Mouse (Mus musculus) MEL (cell line): ENCODE results near the gene Ten1.

Source experiments
- BHLHE40 ChIP-seq: IDR thresholded peaks from 2 replicates; pipeline ENCODE4 v1.6.1; 2012; ENCODE audit warnings: low read depth, mild to moderate bottlenecking, inconsistent platforms, low read length, improper control_type of control experiment, borderline replicate concordance
- CTCF ChIP-seq, 3 experiments: IDR thresholded peaks in 2 of 3; conservative IDR thresholded peaks in 1 of 3; 2 replicates each; pipeline ENCODE4 v1.5.1; 2011 to 2012; ENCODE audit warnings: low read length in 3 of 3, low read depth in 2 of 3, mild to moderate bottlenecking in 2 of 3, improper control_type of control experiment in 1 of 3, inconsistent platforms in 1 of 3, mixed read lengths in 1 of 3, moderate library complexity in 1 of 3; ENCODE audit not compliant: control insufficient read depth in 1 of 3, insufficient read depth in 1 of 3, poor library complexity in 1 of 3, severe bottlenecking in 1 of 3
- EP300 ChIP-seq, 2 experiments: IDR thresholded peaks; 2 replicates each; pipeline ENCODE4 v1.6.1; 2011; ENCODE audit warnings: improper control_type of control experiment in 2 of 2, low read length in 2 of 2, low read depth in 1 of 2, mild to moderate bottlenecking in 1 of 2
- GATA1 ChIP-seq: IDR thresholded peaks from 2 replicates; pipeline ENCODE4 v1.6.1; 2011; ENCODE audit warnings: low read depth, low read length, improper control_type of control experiment
- HCFC1 ChIP-seq: IDR thresholded peaks from 2 replicates; pipeline ENCODE4 v1.6.1; 2012; ENCODE audit warnings: low read depth, mild to moderate bottlenecking, inconsistent platforms, low read length, improper control_type of control experiment, moderate library complexity
- MAFK ChIP-seq: IDR thresholded peaks from 2 replicates; pipeline ENCODE4 v1.6.1; 2011; ENCODE audit warnings: low read depth, mild to moderate bottlenecking, low read length, improper control_type of control experiment, borderline replicate concordance
- MAX ChIP-seq: IDR thresholded peaks from 2 replicates; pipeline ENCODE4 v1.6.1; 2011; ENCODE audit warnings: low read length, improper control_type of control experiment
- NELFE ChIP-seq: IDR thresholded peaks from 2 replicates; pipeline ENCODE4 v1.6.1; 2011; ENCODE audit warnings: low read depth, low read length, improper control_type of control experiment
- POLR2A ChIP-seq, 2 experiments: IDR thresholded peaks; 2 replicates each; pipeline ENCODE4 v1.6.1; 2011 to 2012; ENCODE audit warnings: low read length in 2 of 2, mild to moderate bottlenecking in 2 of 2, control low read depth in 1 of 2, improper control_type of control experiment in 1 of 2, low read depth in 1 of 2, moderate library complexity in 1 of 2; ENCODE audit not compliant: control insufficient read depth in 1 of 2, insufficient read depth in 1 of 2, poor library complexity in 1 of 2
- TCF12 ChIP-seq: IDR thresholded peaks from 2 replicates; pipeline ENCODE4 v1.6.1; 2014; ENCODE audit warnings: low read depth, mild to moderate bottlenecking, inconsistent platforms, low read length, improper control_type of control experiment, moderate library complexity
- USF1 ChIP-seq: IDR thresholded peaks from 2 replicates; pipeline ENCODE4 v1.6.1; 2014; ENCODE audit warnings: low read depth, mild to moderate bottlenecking, inconsistent platforms, low read length, improper control_type of control experiment, moderate library complexity

DNA sequence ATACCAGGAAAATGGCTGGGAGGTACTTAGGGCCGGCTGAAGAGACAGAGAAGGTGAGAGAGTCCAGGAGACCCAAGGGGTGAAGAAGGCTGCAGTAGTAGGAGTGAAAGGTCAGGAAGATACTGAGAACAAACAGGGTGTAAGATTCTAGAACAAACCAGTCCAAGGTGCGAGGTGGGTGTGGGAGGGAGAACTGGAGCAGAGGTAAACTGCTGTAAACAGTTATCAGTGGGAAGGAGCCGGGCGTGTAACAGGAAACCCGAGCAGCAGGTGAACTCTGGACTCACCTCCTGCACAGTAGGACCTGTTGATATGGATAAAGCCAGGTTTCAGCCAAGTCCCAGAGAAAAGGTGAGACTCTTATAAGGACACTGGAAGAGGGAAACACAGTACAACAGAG, 12.0 kb downstream of the Ten1 start:
- TF ChIP-seq CTCF (IDR thresholded peaks at IDR 0.05 in 2 of 3, conservative IDR thresholded peaks at IDR 0.05 in 1 of 3; ENCODE audit: control insufficient read depth in 1 of 3, insufficient read depth in 1 of 3, low read depth in 2 of 3, low read length in 3 of 3, poor library complexity in 1 of 3, severe bottlenecking in 1 of 3) (no peak), BHLHE40 (no peak), EP300 (IDR thresholded peaks at IDR 0.05; ENCODE audit: low read depth in 1 of 2, low read length in 2 of 2) (no peak), GATA1 (no peak), POLR2A (IDR thresholded peaks at IDR 0.05; ENCODE audit: control insufficient read depth in 1 of 2, insufficient read depth in 1 of 2, low read depth in 1 of 2, low read length in 2 of 2, poor library complexity in 1 of 2) (no peak), MAFK (no peak), NELFE (no peak), HCFC1 (no peak), TCF12 (no peak), USF1 (no peak), MAX (no peak)
